Mouse (Mus musculus) gastrocnemius, postnatal 25 days (tissue): Measurements from ENCODE around the gene 1700001C19Rik. TPM values are rescaled to one million over a fixed set of nuclear protein-coding genes. Genes with fewer than 3 reads are reported as not detected.

Experiments
- DNase-seq: peaks from one replicate; pipeline ENCODE4 v3.0.0; 2022
- total RNA-seq, 2 experiments: library from RNA; stranded (reverse); gene quantifications; 1 replicate in 1 of 2; 2 replicates in 1 of 2; pipeline ENCODE4 v1.2.3; 2021

The 1700001C19Rik gene
- total RNA-seq, 2 experiments from 2014 or later: not detected

DNA sequence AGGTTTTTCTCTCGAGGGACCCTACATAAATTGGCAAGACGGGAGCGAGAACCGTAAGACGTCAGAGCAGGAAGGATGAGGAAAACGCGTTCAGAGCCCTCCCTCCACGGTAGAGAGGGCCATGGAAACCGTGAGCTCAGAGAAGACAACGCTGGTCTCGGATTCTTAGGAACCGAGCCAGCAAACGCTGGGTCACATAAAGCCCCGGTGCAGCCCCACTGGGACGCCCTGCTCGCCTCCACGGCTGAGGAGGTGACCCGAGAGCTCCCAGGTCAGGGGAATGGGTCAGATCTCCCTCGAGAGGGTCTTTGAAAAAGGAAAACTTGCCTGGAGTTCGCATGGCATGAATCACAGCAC lies 68.1 kb downstream of the 1700001C19Rik start:
- peak; percentile 21 for DNase-seq

DNA sequence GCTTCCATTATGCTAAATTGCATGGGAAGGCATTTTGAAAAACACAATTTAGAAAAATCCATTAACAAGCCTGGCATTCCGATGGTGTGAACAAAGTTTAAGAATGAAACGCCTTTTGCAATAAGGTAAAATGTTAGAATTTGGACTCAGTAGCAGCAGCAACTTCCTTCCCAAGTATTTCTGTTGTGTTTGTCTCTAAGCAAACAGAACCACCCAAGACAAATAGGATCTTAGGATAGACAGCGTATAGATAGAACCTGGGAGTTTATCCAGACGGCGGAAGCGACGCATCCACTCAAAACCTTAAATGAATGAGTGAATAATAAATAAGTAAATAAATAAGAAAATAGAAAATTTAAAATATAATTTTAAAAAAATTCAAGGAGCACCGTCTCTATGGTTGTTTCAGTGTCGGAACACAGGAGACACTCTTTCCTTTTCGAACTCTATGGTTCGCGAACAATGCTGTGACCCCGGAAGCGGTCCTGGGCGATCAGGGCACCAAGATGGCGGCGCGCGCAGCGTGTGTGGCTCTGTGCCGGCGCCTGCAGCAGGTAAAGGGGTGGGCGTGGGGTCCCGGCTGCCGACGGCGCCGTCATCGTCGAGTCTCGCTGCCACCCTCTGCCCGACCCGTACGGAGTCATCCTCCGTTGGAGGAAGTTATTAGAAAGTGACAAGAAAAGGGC lies 68.6 kb downstream of the 1700001C19Rik start, which contains the start of gene Mrps10:
TSS of gene Mrps10 (plus strand) at position 487 of the 686 bp plus-strand sequence.
- DNase-seq: peak; percentile 76

Other genes starting within 250 kb of the 1700001C19Rik start
- gene Mrps10, start 68.5 kb downstream of the 1700001C19Rik start, total RNA-seq: 10 to 100 TPM; 31.9 to 33.5 TPM
- gene Guca1b, start 52.0 kb downstream of the 1700001C19Rik start, total RNA-seq: under 1 TPM; 0.32 to 0.43 TPM
- under 1 TPM in 1 of 2 experiments, not detected in 1; 0.43 TPM for gene Guca1a, start 36.8 kb downstream of the 1700001C19Rik start, total RNA-seq
- gene AI661453, start 761 bp downstream of the 1700001C19Rik start, total RNA-seq: under 1 TPM; 0.49 to 0.59 TPM
- gene Taf8, start 64.9 kb upstream of the 1700001C19Rik start, total RNA-seq: 10 to 100 TPM in 1 of 2 experiments, 1 to 10 TPM in 1; 9.6 to 10.0 TPM
- 10 to 100 TPM; 31.4 to 44.8 TPM for gene Ccnd3, start 67.7 kb upstream of the 1700001C19Rik start, total RNA-seq
- gene Bysl, start 174.1 kb upstream of the 1700001C19Rik start, total RNA-seq: 10 to 100 TPM; 12.1 to 13.8 TPM
- gene Med20, start 174.2 kb upstream of the 1700001C19Rik start, total RNA-seq: 10 to 100 TPM; 16.0 to 16.2 TPM
- 1 to 10 TPM; 2.3 to 2.5 TPM for gene Gm20517, start 174.2 kb upstream of the 1700001C19Rik start, total RNA-seq
- 1 to 10 TPM; 2.2 to 2.8 TPM for gene Usp49, start 193.3 kb upstream of the 1700001C19Rik start, total RNA-seq